Comparison of ENCODE assay signal across 17 mouse cellular contexts in the genomic region with DNA sequence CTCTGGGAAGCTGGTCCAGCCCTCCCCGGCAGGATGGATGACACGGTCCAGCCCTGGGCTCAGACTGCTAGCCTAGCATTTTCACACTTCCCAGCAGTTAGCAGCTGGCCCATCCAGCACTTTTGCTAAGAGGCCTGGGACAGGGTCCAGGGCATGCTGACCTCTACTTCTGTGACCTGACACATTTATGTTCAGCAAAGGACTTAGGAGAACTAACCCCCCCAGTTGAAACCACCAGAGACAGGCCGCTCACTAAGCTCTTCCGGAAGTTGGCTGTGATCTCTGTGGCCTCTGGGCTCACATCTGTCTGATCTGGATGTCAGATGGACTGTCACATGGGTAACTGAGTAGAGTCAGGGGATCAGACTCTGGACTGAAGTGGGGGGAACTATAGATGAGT. TPM values are rescaled to one million over a fixed set of nuclear protein-coding genes. Genes with fewer than 3 reads are reported as not detected.
DNase-seq lines count a peak whose midpoint lies in the region; ATAC-seq and TF ChIP-seq lines count a peak whose summit lies in the region.
"Had no signal": no experiment of that assay in that cellular context is flagged by ENCODE, and none has a peak within 500 bp of the region (broad histone marks: within the 10 kb centered on the region; RNA-seq: fewer than 3 reads in every experiment).

No protein-coding gene starts in this region.

- TF ChIP-seq EP300 in lung, postnatal 0 days (IDR thresholded peaks at IDR 0.05): no peak

- H3K9ac ChIP-seq in heart, embryonic 13.5 days: 0 out of 2 replicates have a peak overlapping the region, but pooled peaks have one; percentile 10
- H3K9ac ChIP-seq in lung, postnatal 0 days (replicated peaks; ENCODE audit: low read depth): no peak overlapping the region
- no peak overlapping the region for H3K9ac ChIP-seq in intestine, postnatal 0 days (ENCODE audit: low read depth, low read length)
- no peak overlapping the region for H3K9ac ChIP-seq in limb, embryonic 14.5 days (ENCODE audit: low read depth, low read length, severe bottlenecking)
- H3K9ac ChIP-seq: forebrain, embryonic 12.5 days had no signal

- peaks cover 69% of the 10 kb centered on the region for H3K27me3 ChIP-seq in heart, embryonic 13.5 days (replicated peaks)
- no peaks in the 10 kb centered on the region for H3K27me3 ChIP-seq in lung, postnatal 0 days (replicated peaks; ENCODE audit: insufficient read depth, low read length)
- H3K27me3 ChIP-seq in intestine, postnatal 0 days (replicated peaks; ENCODE audit: control insufficient read depth, insufficient read depth, low read length): no peaks in the 10 kb centered on the region
- H3K27me3 ChIP-seq in limb, embryonic 14.5 days (ENCODE audit: control insufficient read depth, insufficient read depth, low read length): no peaks in the 10 kb centered on the region

- H3K27ac ChIP-seq in heart, embryonic 13.5 days (replicated peaks): no peak overlapping the region
- no peak overlapping the region for H3K27ac ChIP-seq in lung, postnatal 0 days (ENCODE audit: low read length)
- no peak overlapping the region for H3K27ac ChIP-seq in intestine, postnatal 0 days (ENCODE audit: low read depth, low read length)
- H3K27ac ChIP-seq in limb, embryonic 14.5 days (replicated peaks; ENCODE audit: low read depth, low read length): no peak overlapping the region
- H3K27ac ChIP-seq: forebrain, embryonic 12.5 days had no signal

- WGBS in heart, embryonic 13.5 days: 43% methylated on average over 4 of the region's 4 CpGs
- WGBS in lung, postnatal 0 days: 37% methylated on average over 4 of the region's 4 CpGs
- 52% methylated on average over 4 of the region's 4 CpGs for WGBS in lung, adult 2 months
- 50% methylated on average over 4 of the region's 4 CpGs for WGBS in intestine, postnatal 0 days
- WGBS in limb, embryonic 14.5 days: 38% methylated on average over 4 of the region's 4 CpGs

- ATAC-seq in heart, embryonic 13.5 days (ENCODE audit: extremely low read depth, insufficient number of reproducible peaks, low FRiP score, low TSS enrichment): no peak
- ATAC-seq in lung, postnatal 0 days: peak; percentile 50; the same call in 1 of the 2 replicates
- 0 out of 2 replicates have a peak, but pooled peaks have one; percentile 28 for ATAC-seq in intestine, postnatal 0 days
- ATAC-seq in limb, embryonic 14.5 days (ENCODE audit: low FRiP score, low read depth): no peak
- ATAC-seq: CD4-positive, CD25-positive, alpha-beta regulatory T cell, adult 4 months; Patski had no signal

- no peak for DNase-seq in heart, adult 8-10 months (ENCODE audit: low spot score)
- no peak for DNase-seq in lung, postnatal 0 days (ENCODE audit: low spot score)
- no peak for DNase-seq in lung, adult 2 months
- DNase-seq in limb, embryonic 14.5 days (ENCODE audit: low spot score): peak; percentile 6
- no peak for DNase-seq in cerebellum, adult 9-10 months
- no peak for DNase-seq in frontal cortex, postnatal 25 days (ENCODE audit: low spot score in 2 of 2)
- DNase-seq: cerebellum, adult 18-20 months; right cerebral cortex, postnatal 14 days had no signal

- no peak for TF ChIP-seq POLR2A in lung, adult 2 months (IDR thresholded peaks at IDR 0.05; ENCODE audit: borderline replicate concordance, extremely low read depth, low read depth, low read length)
- no peak for TF ChIP-seq POLR2A in limb, embryonic 14.5 days (IDR thresholded peaks at IDR 0.05; ENCODE audit: borderline replicate concordance, extremely low read depth, insufficient read depth, insufficient read length)

- no peaks in the 10 kb centered on the region for H3K9me3 ChIP-seq in heart, embryonic 13.5 days
- H3K9me3 ChIP-seq in lung, postnatal 0 days (ENCODE audit: low read length): no peaks in the 10 kb centered on the region
- no peaks in the 10 kb centered on the region for H3K9me3 ChIP-seq in intestine, postnatal 0 days (ENCODE audit: control insufficient read depth)
- H3K9me3 ChIP-seq in limb, embryonic 14.5 days (ENCODE audit: control insufficient read depth, low read length): no peaks in the 10 kb centered on the region
- H3K9me3 ChIP-seq: embryonic facial prominence, embryonic 13.5 days; forebrain, embryonic 12.5 days; megakaryocyte, embryonic 14.5 days had no signal

- H3K36me3 ChIP-seq in heart, embryonic 13.5 days: no peaks in the 10 kb centered on the region
- H3K36me3 ChIP-seq in lung, postnatal 0 days (ENCODE audit: insufficient read depth, low read length): no peaks in the 10 kb centered on the region
- H3K36me3 ChIP-seq in intestine, postnatal 0 days (ENCODE audit: control insufficient read depth, insufficient read depth): no peaks in the 10 kb centered on the region
- no peaks in the 10 kb centered on the region for H3K36me3 ChIP-seq in limb, embryonic 14.5 days (ENCODE audit: control insufficient read depth, insufficient read depth, low read length)
- H3K36me3 ChIP-seq: embryonic facial prominence, embryonic 13.5 days; forebrain, embryonic 12.5 days had no signal

- peaks cover 10% of the 10 kb centered on the region; the same call in 1 of the 2 replicates for H3K4me1 ChIP-seq in heart, embryonic 13.5 days
- H3K4me1 ChIP-seq in lung, postnatal 0 days (ENCODE audit: insufficient read depth, low read depth, low read length): no peaks in the 10 kb centered on the region
- H3K4me1 ChIP-seq in lung, adult 2 months (ENCODE audit: control insufficient read depth, insufficient read depth, low read length): no peaks in the 10 kb centered on the region
- no peaks in the 10 kb centered on the region for H3K4me1 ChIP-seq in intestine, postnatal 0 days (replicated peaks; ENCODE audit: control insufficient read depth, insufficient read depth, low read length)
- peaks cover 16% of the 10 kb centered on the region for H3K4me1 ChIP-seq in limb, embryonic 14.5 days (ENCODE audit: control insufficient read depth, insufficient read depth, low read length)
- H3K4me1 ChIP-seq: megakaryocyte, embryonic 14.5 days had no signal

- no peak for TF ChIP-seq CTCF in lung, postnatal 0 days (IDR thresholded peaks at IDR 0.05)
- TF ChIP-seq CTCF in lung, adult 2 months (IDR thresholded peaks at IDR 0.05; ENCODE audit: insufficient read depth, low read length): no peak
- TF ChIP-seq CTCF in intestine, postnatal 0 days (IDR thresholded peaks at IDR 0.05; ENCODE audit: low read depth): no peak

- H3K4me3 ChIP-seq in heart, embryonic 13.5 days: no peak overlapping the region
- H3K4me3 ChIP-seq in lung, postnatal 0 days (ENCODE audit: low read depth, low read length): no peak overlapping the region
- H3K4me3 ChIP-seq in lung, adult 2 months (replicated peaks; ENCODE audit: extremely low read depth, low read depth, low read length): no peak overlapping the region
- H3K4me3 ChIP-seq in intestine, postnatal 0 days (ENCODE audit: low read depth, low read length): no peak overlapping the region
- H3K4me3 ChIP-seq in limb, embryonic 14.5 days (replicated peaks; ENCODE audit: low read length): no peak overlapping the region
- H3K4me3 ChIP-seq: embryonic facial prominence, embryonic 13.5 days; forebrain, embryonic 12.5 days; megakaryocyte, embryonic 14.5 days had no signal

- no peak overlapping the region for H3K4me2 ChIP-seq in heart, embryonic 13.5 days
- H3K4me2 ChIP-seq in lung, postnatal 0 days (replicated peaks; ENCODE audit: low read depth, low read length): no peak overlapping the region
- no peak overlapping the region for H3K4me2 ChIP-seq in intestine, postnatal 0 days (replicated peaks; ENCODE audit: low read depth)
- H3K4me2 ChIP-seq in limb, embryonic 14.5 days (replicated peaks; ENCODE audit: low read depth, low read length, severe bottlenecking): no peak overlapping the region
- H3K4me2 ChIP-seq: embryonic facial prominence, embryonic 13.5 days; forebrain, embryonic 12.5 days; liver, embryonic 11.5 days had no signal

RNA-seq across cellular contexts. Expression of a gene that starts 33.5 kb away (rescaled TPM):
- polyA plus RNA-seq in heart, embryonic 13.5 days (2015; fragmentation: Nextera tagmentation; extraction: Ambion mirVana): 3.3 and 4.9 TPM in 2 replicates
- under 1 TPM; 0.29 to 0.52 (median 0.47) TPM for total RNA-seq in heart, adult 8-10 months (2022)
- 0.43 and 0.50 TPM in 2 replicates for polyA plus RNA-seq in lung, postnatal 0 days (2015; fragmentation: Nextera tagmentation; extraction: Ambion mirVana)
- 1.9 TPM in 2 replicates for polyA plus RNA-seq in lung, adult 2 months (2012; rRNA removed)
- polyA plus RNA-seq in intestine, postnatal 0 days (2015; fragmentation: Nextera tagmentation; extraction: Ambion mirVana): 7.2 and 7.4 TPM in 2 replicates
- polyA plus RNA-seq in limb, embryonic 14.5 days (2012; rRNA removed): 52.7 and 74.9 TPM in 2 replicates
- polyA plus RNA-seq in limb, embryonic 14.5 days (2014; fragmentation: Nextera tagmentation; extraction: Ambion mirVana): 30.4 and 32.3 TPM in 2 replicates
- total RNA-seq: hematopoietic stem cell, adult 5-6 weeks had no signal
- polyA plus RNA-seq: CD4-positive, CD25-positive, alpha-beta regulatory T cell, adult 4 months had no signal

RNA-seq across cellular contexts. Expression of a gene that starts 45.7 kb away (rescaled TPM):
- 241 and 267 TPM in 2 replicates for polyA plus RNA-seq in heart, embryonic 13.5 days (2015; fragmentation: Nextera tagmentation; extraction: Ambion mirVana)
- 100 to 1,000 TPM; 379 to 441 (median 399) TPM for total RNA-seq in heart, adult 8-10 months (2022)
- 94.7 and 95.1 TPM in 2 replicates for polyA plus RNA-seq in lung, postnatal 0 days (2015; fragmentation: Nextera tagmentation; extraction: Ambion mirVana)
- 38.8 and 62.5 TPM in 2 replicates for polyA plus RNA-seq in lung, adult 2 months (2012; rRNA removed)
- polyA plus RNA-seq in intestine, postnatal 0 days (2015; fragmentation: Nextera tagmentation; extraction: Ambion mirVana): 133 and 147 TPM in 2 replicates
- 209 and 309 TPM in 2 replicates for polyA plus RNA-seq in limb, embryonic 14.5 days (2012; rRNA removed)
- polyA plus RNA-seq in limb, embryonic 14.5 days (2014; fragmentation: Nextera tagmentation; extraction: Ambion mirVana): 226 and 227 TPM in 2 replicates

Comparison
In these comparisons a context has a peak if more than half of its experiments do, and no peak if none do; other contexts are left out.
1. ATAC-seq: peak in lung, postnatal 0 days (single experiment) and intestine, postnatal 0 days (single experiment); none in heart, embryonic 13.5 days (single experiment) and limb, embryonic 14.5 days (single experiment).